In genomic region chr11:68146456-68146851, GRCm38 (mm10) we compare ENCODE assay signal across 11 mouse cellular contexts.
DNase-seq lines count a peak whose midpoint lies in the region; ATAC-seq lines count a peak whose summit lies in the region.
"Had no signal": no experiment of that assay in that cellular context is flagged by ENCODE, and none has a peak within 500 bp of the region (broad histone marks: within the 10 kb centered on the region; RNA-seq: fewer than 3 reads in every experiment).

No protein-coding gene starts in this region.

- no peak overlapping the region for H3K4me2 ChIP-seq in heart, embryonic 13.5 days
- peak overlapping the region; percentile 39 for H3K4me2 ChIP-seq in forebrain, embryonic 11.5 days (ENCODE audit: low read depth, low read length, severe bottlenecking)
- no peak overlapping the region for H3K4me2 ChIP-seq in neural tube, embryonic 14.5 days (ENCODE audit: low read depth, low read length)
- H3K4me2 ChIP-seq: limb, embryonic 15.5 days had no signal

- no peak for ATAC-seq in heart, embryonic 13.5 days (ENCODE audit: extremely low read depth, insufficient number of reproducible peaks, low FRiP score, low TSS enrichment)
- peak; percentile 67 for ATAC-seq in forebrain, embryonic 11.5 days (replicated peaks; ENCODE audit: low FRiP score)
- 0 out of 2 replicates have a peak, but pooled peaks have one; percentile 7 for ATAC-seq in neural tube, embryonic 14.5 days (ENCODE audit: low read depth)
- ATAC-seq in inflammation-experienced regulatory T-cells, adult 6 months, result no peak

- DNase-seq in heart, adult 11 months, result no peak
- DNase-seq in forebrain, embryonic 11.5 days (ENCODE audit: low spot score), result peak; percentile 81
- peak; percentile 52 for DNase-seq in limb, embryonic 10.5 days (ENCODE audit: low spot score)
- DNase-seq in kidney, postnatal 25 days, result no peak
- no peak for DNase-seq in layer of hippocampus, adult 9-10 months (ENCODE audit: low spot score)
- DNase-seq: heart, postnatal 14 days had no signal

- H3K9me3 ChIP-seq in heart, embryonic 13.5 days, result no peaks in the 10 kb centered on the region
- no peaks in the 10 kb centered on the region for H3K9me3 ChIP-seq in forebrain, embryonic 11.5 days (ENCODE audit: control insufficient read depth, low read length)
- H3K9me3 ChIP-seq in limb, embryonic 10.5 days (replicated peaks), result no peaks in the 10 kb centered on the region
- H3K9me3 ChIP-seq in neural tube, embryonic 14.5 days (ENCODE audit: control insufficient read depth, low read length), result no peaks in the 10 kb centered on the region
- H3K9me3 ChIP-seq: limb, embryonic 15.5 days had no signal

- H3K4me3 ChIP-seq in heart, embryonic 13.5 days, result no peak overlapping the region
- H3K4me3 ChIP-seq in forebrain, embryonic 11.5 days (ENCODE audit: low read depth, low read length), result no peak overlapping the region
- no peak overlapping the region for H3K4me3 ChIP-seq in limb, embryonic 10.5 days
- H3K4me3 ChIP-seq in neural tube, embryonic 14.5 days (ENCODE audit: low read depth, low read length), result no peak overlapping the region
- H3K4me3 ChIP-seq: limb, embryonic 15.5 days had no signal

- H3K4me1 ChIP-seq in heart, embryonic 13.5 days, result peaks cover 50% of the 10 kb centered on the region
- H3K4me1 ChIP-seq in forebrain, embryonic 11.5 days (replicated peaks; ENCODE audit: control insufficient read depth, insufficient read depth, low read length), result peaks cover 45% of the 10 kb centered on the region
- peaks cover 59% of the 10 kb centered on the region for H3K4me1 ChIP-seq in limb, embryonic 10.5 days
- H3K4me1 ChIP-seq in neural tube, embryonic 14.5 days (ENCODE audit: control insufficient read depth, insufficient read depth, low read length), result peaks cover 47% of the 10 kb centered on the region

- WGBS in heart, embryonic 13.5 days, result 61% methylated on average over 4 of the region's 4 CpGs
- WGBS in forebrain, embryonic 11.5 days, result 5% methylated on average over 4 of the region's 4 CpGs
- 18% methylated on average over 4 of the region's 4 CpGs for WGBS in limb, embryonic 10.5 days
- 17% methylated on average over 4 of the region's 4 CpGs for WGBS in neural tube, embryonic 14.5 days

- no peak overlapping the region for H3K27ac ChIP-seq in heart, embryonic 13.5 days (replicated peaks)
- H3K27ac ChIP-seq in forebrain, embryonic 11.5 days (ENCODE audit: low read depth, low read length), result peak overlapping the region; percentile 92
- peak overlapping the region; percentile 85 for H3K27ac ChIP-seq in limb, embryonic 10.5 days
- peak overlapping the region; percentile 81 for H3K27ac ChIP-seq in neural tube, embryonic 14.5 days (ENCODE audit: low read depth, low read length)
- H3K27ac ChIP-seq: limb, embryonic 15.5 days; macrophage had no signal

- no peaks in the 10 kb centered on the region for H3K36me3 ChIP-seq in heart, embryonic 13.5 days
- H3K36me3 ChIP-seq in forebrain, embryonic 11.5 days (ENCODE audit: control insufficient read depth, insufficient read depth, low read length), result no peaks in the 10 kb centered on the region
- H3K36me3 ChIP-seq in limb, embryonic 10.5 days, result no peaks in the 10 kb centered on the region
- no peaks in the 10 kb centered on the region for H3K36me3 ChIP-seq in neural tube, embryonic 14.5 days (ENCODE audit: control insufficient read depth, insufficient read depth, low read length)
- H3K36me3 ChIP-seq: limb, embryonic 15.5 days had no signal

- peak overlapping the region; percentile 41; the same call in 1 of the 2 replicates for H3K9ac ChIP-seq in heart, embryonic 13.5 days
- no peak overlapping the region; the same call in 1 of the 2 replicates for H3K9ac ChIP-seq in forebrain, embryonic 11.5 days (ENCODE audit: low read length)
- no peak overlapping the region for H3K9ac ChIP-seq in neural tube, embryonic 14.5 days (replicated peaks; ENCODE audit: low read depth, low read length)
- H3K9ac ChIP-seq: limb, embryonic 15.5 days had no signal

- H3K27me3 ChIP-seq in heart, embryonic 13.5 days (replicated peaks), result no peaks in the 10 kb centered on the region
- H3K27me3 ChIP-seq in forebrain, embryonic 11.5 days (ENCODE audit: control insufficient read depth, insufficient read depth, low read length), result peaks cover 23% of the 10 kb centered on the region
- H3K27me3 ChIP-seq in limb, embryonic 10.5 days (ENCODE audit: low read depth, poor library complexity, severe bottlenecking), result peaks cover 29% of the 10 kb centered on the region
- no peaks in the 10 kb centered on the region for H3K27me3 ChIP-seq in neural tube, embryonic 14.5 days (ENCODE audit: control insufficient read depth, insufficient read depth, low read length)

Comparison
In these comparisons a context has a peak if more than half of its experiments do, and no peak if none do; other contexts are left out.
1. ATAC-seq: peak in forebrain, embryonic 11.5 days (single experiment) and neural tube, embryonic 14.5 days (single experiment); none in heart, embryonic 13.5 days (single experiment) and inflammation-experienced regulatory T-cells, adult 6 months (single experiment).
2. DNase-seq: peak in forebrain, embryonic 11.5 days (single experiment) and limb, embryonic 10.5 days (single experiment); none in heart, adult 11 months (single experiment), kidney, postnatal 25 days (0 of 2) and layer of hippocampus, adult 9-10 months (single experiment).